Mouse (Mus musculus) T-cell, adult 2 months (primary cell): ENCODE results near the gene Ttc5.
"Not testable (repeated sequence)": the region's sequence is repeated elsewhere in the genome, so short reads cannot be mapped to it uniquely, and the experiment has no call there.

Experiments used
- DNase-seq: peaks from one replicate; pipeline ENCODE4 v3.0.0; 2022; ENCODE audit warnings: low spot score

The Ttc5 gene

GRCm38 (mm10) chr14:50771342-50771741 is 14.0 kb downstream of the Ttc5 start:
- DNase-seq = no peak

- no peak for DNase-seq
Measured at GRCm38 (mm10) chr14:50765736-50766135, 19.6 kb downstream of the Ttc5 start.

- no peak for DNase-seq
Measured at GRCm38 (mm10) chr14:50758416-50759085, 26.8 kb downstream of the Ttc5 start.

GRCm38 (mm10) chr14:50744994-50745393 is 40.3 kb downstream of the Ttc5 start, which contains the start of gene Olfr749:
Gene Olfr749 (minus strand): TSS chr14:50745094.
- no peak for DNase-seq

- no peak for DNase-seq
Measured at GRCm38 (mm10) chr14:50741584-50741983, 43.7 kb downstream of the Ttc5 start.

GRCm38 (mm10) chr14:50740334-50740733 is 45.0 kb downstream of the Ttc5 start:
- no peak for DNase-seq

GRCm38 (mm10) chr14:50722371-50722770 is 62.9 kb downstream of the Ttc5 start:
- DNase-seq = not testable (repeated sequence)

GRCm38 (mm10) chr14:50719875-50720274 is 65.4 kb downstream of the Ttc5 start:
- DNase-seq = not testable (repeated sequence)
